Mouse (Mus musculus) lung, postnatal 0 days (tissue): ENCODE measurements at regions not wholly inside any gene's neighbourhood (a gene's known extent, or its start where the extent isn't known, plus 50 kb on each side); places are given as distances from the start of the nearest gene placed in this dataset.

Experiments used
- CTCF ChIP-seq: IDR thresholded peaks from 2 replicates; pipeline ENCODE4 v1.5.1; 2016; ENCODE audit warnings: antibody characterized with exemption, mild to moderate bottlenecking
- EP300 ChIP-seq: IDR thresholded peaks from 2 replicates; pipeline ENCODE4 v1.6.1; 2016; ENCODE audit warnings: antibody characterized with exemption, mild to moderate bottlenecking, control low read depth

DNA sequence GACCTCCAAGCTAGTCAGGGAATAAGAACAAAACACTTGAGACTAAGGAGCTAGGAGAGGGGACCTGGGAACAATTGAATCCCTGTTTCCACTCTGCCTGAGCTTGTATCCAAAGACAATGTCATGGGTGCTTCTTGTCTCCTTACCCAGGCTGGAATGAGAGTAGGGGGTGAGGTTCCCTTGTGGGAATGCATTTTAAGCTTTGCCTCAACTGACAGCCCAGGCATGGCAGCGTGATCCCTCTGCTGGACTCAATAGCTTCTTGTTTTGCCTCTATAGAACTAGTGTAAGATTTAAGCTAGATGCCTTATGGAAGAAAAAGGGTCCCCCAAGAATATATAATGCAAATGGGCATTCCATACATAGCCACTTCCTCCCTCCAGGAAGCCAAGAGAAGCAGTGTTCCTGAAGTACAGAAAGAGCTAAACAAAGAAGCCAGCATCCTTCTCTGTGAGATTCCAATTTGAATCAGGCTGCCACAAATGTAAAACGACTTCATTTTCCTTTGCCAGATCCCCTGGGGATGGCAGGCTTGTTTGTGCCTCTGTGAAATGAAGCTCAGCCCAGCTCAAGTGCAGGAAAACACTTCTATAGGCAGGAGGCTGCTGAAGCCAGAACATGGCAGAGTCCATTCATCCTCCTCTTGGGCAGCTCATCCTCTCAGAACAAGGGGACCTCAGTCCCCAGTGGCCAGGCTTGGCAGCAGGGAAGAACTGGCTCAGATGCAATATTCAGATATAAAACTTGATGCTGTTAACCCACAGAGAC lies 339.3 kb upstream of the Trib2 start:
- no peak for TF ChIP-seq CTCF
- no peak for TF ChIP-seq EP300
